Comparison of ENCODE assay signal across 33 mouse cellular contexts in the genomic region with DNA sequence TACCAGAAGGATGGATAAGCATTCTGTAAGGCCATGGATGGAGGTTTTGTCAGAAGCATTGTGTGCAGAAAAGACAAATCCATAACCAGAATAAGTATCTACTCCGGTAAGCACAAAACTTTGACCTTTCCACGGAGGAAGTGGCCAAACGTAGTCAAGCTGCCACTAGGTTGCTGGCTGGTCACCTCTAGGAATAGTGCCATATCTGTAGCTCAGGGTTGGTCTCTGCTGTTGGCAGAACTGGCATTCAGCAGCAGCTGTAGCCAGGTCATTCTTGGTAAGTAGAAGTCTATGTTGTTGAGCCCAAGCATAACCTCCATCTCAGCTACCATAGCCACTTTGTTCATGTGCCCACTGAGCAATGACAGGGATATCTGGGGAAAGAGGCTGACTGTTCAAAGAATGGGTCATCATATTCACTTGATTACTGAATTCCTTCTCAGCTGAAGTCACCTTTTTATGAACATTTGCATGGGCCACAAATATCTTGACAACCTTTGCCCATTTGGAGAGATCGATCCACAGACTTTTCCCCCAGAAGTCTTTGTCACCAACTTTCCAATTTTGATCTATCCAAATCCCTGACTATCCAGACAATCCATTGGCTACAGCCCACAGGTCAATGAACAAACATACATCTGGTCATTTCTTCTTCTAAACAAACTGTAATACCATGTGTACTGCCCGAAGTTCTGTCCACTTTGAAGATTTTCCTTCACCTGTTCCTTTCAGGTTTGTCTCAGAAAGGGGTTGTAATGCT.
"Had no signal": no experiment of that assay in that cellular context is flagged by ENCODE, and none has a peak within 500 bp of the region (broad histone marks: within the 10 kb centered on the region; RNA-seq: fewer than 3 reads in every experiment).

No protein-coding gene starts in this region.

- H3K9me3 ChIP-seq: heart, embryonic 10.5 days; heart, embryonic 12.5 days; heart, embryonic 13.5 days; heart, embryonic 15.5 days; hindbrain, embryonic 10.5 days; hindbrain, embryonic 12.5 days; hindbrain, embryonic 13.5 days; hindbrain, embryonic 15.5 days; intestine, embryonic 15.5 days; kidney, embryonic 15.5 days had no signal

- ATAC-seq: hindbrain, embryonic 16.5 days; hindbrain, postnatal 0 days; inflammation-experienced regulatory T-cells, adult 6 months; intestine, embryonic 15.5 days; intestine, embryonic 16.5 days; intestine, postnatal 0 days had no signal

- H3K36me3 ChIP-seq: heart, embryonic 10.5 days; heart, embryonic 12.5 days; heart, embryonic 13.5 days; heart, embryonic 15.5 days; hindbrain, embryonic 10.5 days; hindbrain, embryonic 12.5 days; hindbrain, embryonic 13.5 days; hindbrain, embryonic 15.5 days; intestine, embryonic 15.5 days; kidney, embryonic 15.5 days had no signal

- H3K4me2 ChIP-seq: heart, embryonic 11.5 days; heart, embryonic 12.5 days; heart, embryonic 13.5 days; heart, embryonic 15.5 days; hindbrain, embryonic 12.5 days; hindbrain, embryonic 13.5 days; hindbrain, embryonic 14.5 days; hindbrain, embryonic 15.5 days; intestine, embryonic 15.5 days; kidney, embryonic 15.5 days had no signal

- H3K9ac ChIP-seq: heart, embryonic 12.5 days; heart, embryonic 13.5 days; heart, embryonic 15.5 days; hindbrain, embryonic 12.5 days; hindbrain, embryonic 13.5 days; hindbrain, embryonic 14.5 days; hindbrain, embryonic 15.5 days; intestine, embryonic 15.5 days; kidney, embryonic 15.5 days had no signal

- H3K4me1 ChIP-seq: heart, embryonic 10.5 days; heart, embryonic 12.5 days; heart, embryonic 13.5 days; heart, embryonic 15.5 days; hindbrain, embryonic 10.5 days; hindbrain, embryonic 12.5 days; hindbrain, embryonic 13.5 days; hindbrain, embryonic 15.5 days; intestine, embryonic 15.5 days; kidney, embryonic 15.5 days had no signal

- H3K27me3 ChIP-seq: heart, embryonic 12.5 days; heart, embryonic 13.5 days; heart, embryonic 15.5 days; hindbrain, embryonic 12.5 days; hindbrain, embryonic 13.5 days; hindbrain, embryonic 15.5 days; intestine, embryonic 15.5 days; kidney, embryonic 15.5 days had no signal

- H3K27ac ChIP-seq: heart, embryonic 10.5 days; heart, embryonic 13.5 days; heart, embryonic 15.5 days; hindbrain, embryonic 10.5 days; hindbrain, embryonic 12.5 days; hindbrain, embryonic 13.5 days; hindbrain, embryonic 14.5 days; hindbrain, embryonic 15.5 days; hindbrain, postnatal 0 days; intestine, embryonic 15.5 days; kidney, embryonic 15.5 days; kidney, postnatal 0 days; layer of hippocampus, adult 2 months had no signal

- H3K4me3 ChIP-seq: heart, embryonic 10.5 days; heart, embryonic 12.5 days; heart, embryonic 13.5 days; heart, embryonic 15.5 days; hindbrain, embryonic 10.5 days; hindbrain, embryonic 12.5 days; hindbrain, embryonic 13.5 days; hindbrain, embryonic 15.5 days; intestine, embryonic 15.5 days; kidney, embryonic 15.5 days; layer of hippocampus, adult 2 months had no signal

- DNase-seq: heart, postnatal 10 days; heart, postnatal 14 days; heart, postnatal 36 days; heart, postnatal 4 days; kidney, adult 11 months; kidney, adult 18-20 months; kidney, adult 8-10 months; kidney, adult 9 months; kidney, postnatal 10 days; kidney, postnatal 25 days; kidney, postnatal 36 days; kidney, postnatal 4 days; layer of hippocampus, adult 9-11 months; layer of hippocampus, postnatal 36 days had no signal
